Mouse (Mus musculus) cerebellum, adult 8-10 months (tissue): ENCODE data around the gene Setd2.

ENCODE experiments used
- DNase-seq: peaks from one replicate; pipeline ENCODE4 v3.0.0; 2022

The Setd2 gene

GRCm38 (mm10) chr9:110532538-110533291 lies at the start of gene Setd2:
TSS of gene Setd2 (plus strand) at chr9:110532597.
- DNase-seq, result peak; percentile 67

- DNase-seq, result no peak
Observed at GRCm38 (mm10) chr9:110488841-110489240, 43.6 kb upstream of the Setd2 start.

- DNase-seq, result no peak
Observed at GRCm38 (mm10) chr9:110490913-110491312, 41.5 kb upstream of the Setd2 start.

GRCm38 (mm10) chr9:110525737-110526136 lies 6.7 kb upstream of the Setd2 start:
- no peak for DNase-seq

GRCm38 (mm10) chr9:110529002-110529737 lies 3.2 kb upstream of the Setd2 start:
- DNase-seq, result no peak

- DNase-seq, result no peak
Observed at GRCm38 (mm10) chr9:110530650-110531049, 1.7 kb upstream of the Setd2 start.

DNA sequence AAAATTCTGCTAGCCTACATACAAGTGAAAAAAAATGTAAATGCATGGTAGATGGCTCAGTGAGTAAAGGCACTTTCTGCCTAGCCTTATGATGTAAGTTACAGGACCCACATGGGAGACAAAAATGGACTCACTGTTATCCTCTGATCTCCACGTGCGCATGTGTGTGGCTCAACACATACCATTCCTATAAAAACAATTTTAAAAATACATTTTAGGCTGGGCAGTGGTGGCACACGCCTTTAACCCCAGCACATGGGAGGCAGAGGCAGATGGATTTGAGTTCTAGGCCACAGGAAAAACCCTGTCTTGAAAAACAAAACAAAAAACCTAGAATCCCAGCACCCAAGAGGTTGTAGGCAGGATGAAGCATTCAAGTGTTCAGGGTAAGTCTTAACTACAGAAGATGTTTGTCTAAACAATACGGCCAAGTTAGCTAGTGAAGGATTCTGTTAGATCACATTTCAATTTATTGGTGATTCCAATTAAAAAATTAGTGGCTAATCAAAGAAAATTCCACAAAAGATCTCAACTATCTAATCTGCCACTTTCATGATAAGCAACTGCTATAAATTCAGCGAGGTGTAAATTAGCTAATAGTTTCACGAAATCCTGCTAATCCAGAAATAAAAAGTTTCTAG lies 1.1 kb upstream of the Setd2 start:
- DNase-seq, result no peak

GRCm38 (mm10) chr9:110531914-110532489 lies 395 bp upstream of the Setd2 start:
- DNase-seq, result peak; percentile 91

- DNase-seq, result no peak
Observed at GRCm38 (mm10) chr9:110533645-110534044, 1.2 kb downstream of the Setd2 start.

DNA sequence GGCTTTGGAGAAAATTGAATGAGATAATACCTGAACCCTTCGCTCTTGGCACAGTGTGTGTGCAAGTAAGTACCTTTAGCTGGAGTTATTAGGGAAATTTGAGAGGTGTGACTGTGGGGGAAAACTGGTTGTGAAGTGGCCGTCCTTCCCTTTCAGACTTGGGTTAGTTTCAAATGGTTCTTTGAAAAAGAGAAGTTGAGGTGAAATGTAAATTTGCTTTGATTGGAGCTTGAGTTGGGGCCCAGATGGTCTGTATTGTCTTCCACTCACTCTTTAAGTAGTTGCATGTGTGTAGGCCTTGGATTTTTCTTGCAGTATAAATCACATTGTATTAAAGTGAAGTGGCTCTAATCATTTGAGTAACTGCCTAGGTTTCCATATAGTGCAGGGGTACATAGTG lies 2.7 kb downstream of the Setd2 start:
- DNase-seq, result no peak

DNA sequence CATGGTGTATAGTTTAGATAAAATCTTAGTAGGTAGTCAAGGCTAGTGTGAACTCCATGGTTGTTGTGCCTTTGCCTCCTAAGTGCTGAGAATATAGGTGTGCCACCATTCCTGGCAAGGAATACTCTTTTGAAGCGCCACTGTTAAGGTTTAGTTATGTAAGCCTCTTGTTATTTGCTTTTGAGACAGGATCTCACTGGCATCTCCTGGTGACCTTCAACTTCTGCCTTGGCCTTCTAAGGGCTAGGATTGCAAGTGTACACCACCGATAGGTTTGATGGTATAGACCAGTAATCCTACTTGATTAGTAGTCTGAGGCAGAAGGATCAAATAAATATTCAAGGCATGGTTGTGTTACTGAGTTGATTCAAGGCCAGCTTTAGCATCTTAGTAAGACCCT lies 4.2 kb downstream of the Setd2 start:
- no peak for DNase-seq

DNA sequence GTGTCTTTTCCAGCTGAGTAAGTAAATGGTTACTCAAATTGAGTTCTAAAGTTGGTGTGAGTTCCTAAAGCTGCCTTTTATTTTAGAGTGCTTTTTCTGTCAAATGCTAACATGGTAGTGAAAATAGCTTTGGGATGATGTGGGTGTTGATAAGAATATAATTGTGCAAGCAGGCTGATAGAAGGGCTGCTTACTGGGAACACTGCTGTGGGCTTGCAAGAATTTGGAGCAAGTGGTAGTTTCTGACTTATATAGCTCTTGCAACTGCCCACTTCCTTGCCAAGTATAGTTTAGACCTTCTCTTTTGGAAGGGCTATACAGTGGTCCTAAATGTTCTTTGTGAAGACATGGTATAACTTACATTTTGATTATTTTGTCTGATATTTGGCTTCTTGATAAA lies 6.1 kb downstream of the Setd2 start:
- no peak for DNase-seq

GRCm38 (mm10) chr9:110541988-110542387 lies 9.6 kb downstream of the Setd2 start:
- DNase-seq, result no peak

DNA sequence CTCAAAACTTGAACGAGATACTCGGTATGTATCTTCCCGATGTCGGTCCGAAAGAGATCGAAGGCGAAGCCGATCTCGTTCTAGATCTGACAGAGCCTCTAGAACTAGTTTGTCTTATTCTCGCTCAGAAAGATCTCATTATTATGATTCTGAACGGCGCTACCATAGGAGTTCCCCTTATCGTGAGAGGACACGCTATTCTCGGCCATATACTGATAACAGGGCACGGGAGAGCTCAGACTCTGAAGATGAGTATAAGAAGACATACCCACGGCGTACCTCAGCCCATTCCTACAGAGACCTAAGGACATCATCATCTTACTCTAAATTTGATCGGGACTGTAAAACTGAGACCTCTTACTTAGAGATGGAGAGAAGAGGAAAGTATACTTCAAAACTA lies 15.9 kb downstream of the Setd2 start:
- DNase-seq, result no peak

DNA sequence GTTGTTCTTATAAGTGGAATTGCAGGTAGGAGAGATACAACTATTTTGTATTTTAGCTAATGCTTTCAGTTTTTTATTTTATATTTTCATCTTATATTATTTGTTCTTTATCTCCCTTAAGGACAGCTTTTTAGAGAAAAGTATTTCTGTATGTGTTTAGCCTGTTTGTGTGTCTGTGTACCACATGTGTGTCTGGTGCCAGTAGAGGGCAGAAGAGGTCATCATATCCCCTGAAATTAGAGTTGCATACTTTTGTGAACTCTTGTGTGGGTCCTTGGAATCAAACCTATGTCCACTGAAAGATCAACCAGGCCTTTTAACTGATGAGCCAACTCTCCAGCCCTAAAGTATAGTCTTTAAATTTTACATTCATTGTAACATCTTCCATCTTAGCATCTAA lies 35.9 kb downstream of the Setd2 start:
- DNase-seq, result no peak

DNA sequence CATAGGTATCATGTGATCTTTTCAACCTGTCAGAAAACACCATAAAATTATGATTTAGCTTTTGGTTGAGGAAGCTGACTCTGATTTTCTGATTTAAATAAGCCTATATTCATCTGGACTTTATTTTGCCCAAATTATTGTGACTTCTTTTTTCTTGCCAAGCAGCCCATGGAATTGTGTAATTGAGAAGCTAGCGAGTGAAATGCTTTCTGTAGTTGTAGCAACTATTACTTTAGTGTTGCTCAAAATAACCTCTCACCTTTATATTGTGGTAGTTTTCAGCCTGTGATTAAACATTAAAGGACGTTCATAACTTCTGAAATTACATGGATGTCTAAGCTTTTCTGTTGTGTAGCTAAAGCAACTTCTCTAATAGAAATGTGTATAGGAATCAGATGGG lies 49.8 kb downstream of the Setd2 start:
- DNase-seq, result no peak

DNA sequence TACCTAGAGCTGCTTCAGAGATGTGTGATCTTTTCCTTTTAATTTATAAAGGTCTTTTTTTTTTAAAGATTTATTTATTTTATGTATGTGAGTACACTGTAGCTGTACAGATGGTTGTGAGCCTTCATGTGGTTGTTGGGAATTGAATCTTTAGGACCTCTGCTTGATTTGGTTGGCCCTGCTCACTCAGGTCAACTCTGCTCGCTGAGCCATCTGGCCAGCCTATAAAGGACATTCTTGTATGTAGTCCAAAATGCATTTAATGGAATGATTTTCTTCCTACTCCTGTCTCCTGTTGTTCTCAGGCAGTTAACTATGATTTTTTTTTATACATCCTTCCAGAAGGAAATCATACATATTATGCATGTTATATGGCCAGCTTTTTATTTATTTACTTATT lies 51.1 kb downstream of the Setd2 start:
- peak; percentile 33 for DNase-seq

DNA sequence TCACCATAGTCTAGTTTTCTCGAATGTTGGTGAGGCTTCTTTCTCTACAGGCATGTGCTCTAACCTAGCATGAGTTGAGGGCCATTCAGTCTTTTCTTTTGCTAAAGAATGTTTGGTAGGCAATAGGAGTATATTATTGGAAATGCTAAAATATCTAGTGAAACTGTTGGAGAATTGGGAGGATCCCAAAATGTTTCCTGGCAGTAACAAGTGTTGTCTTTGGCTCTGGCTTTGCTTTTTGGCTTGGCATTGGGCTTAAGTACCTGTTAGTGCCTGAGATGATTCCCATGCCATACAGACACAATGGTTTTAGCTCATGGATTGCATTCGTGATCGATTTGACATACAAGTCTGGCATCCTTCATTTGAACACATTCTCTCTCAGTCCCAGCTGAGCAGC lies 79.1 kb downstream of the Setd2 start:
- DNase-seq, result no peak

DNA sequence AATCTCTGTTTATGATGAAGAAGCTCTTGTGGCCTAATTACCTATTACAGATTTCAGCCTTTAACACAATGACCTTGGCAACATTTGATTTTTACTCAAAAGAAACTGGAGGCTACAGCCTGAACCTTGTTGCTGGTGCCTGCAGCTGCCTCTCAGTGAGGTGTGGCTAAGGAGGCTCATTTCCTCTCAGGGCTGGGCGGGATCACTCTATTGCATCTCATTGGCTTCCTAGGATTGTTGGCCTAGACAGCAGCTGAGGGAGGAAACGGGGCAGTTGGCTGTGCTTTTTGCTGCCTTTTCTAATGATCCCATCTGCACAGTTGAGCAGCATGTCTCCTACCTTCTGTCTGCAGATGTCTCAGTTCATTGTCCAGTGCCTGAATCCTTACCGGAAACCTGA lies 84.7 kb downstream of the Setd2 start:
- no peak for DNase-seq

- no peak for DNase-seq
Observed at GRCm38 (mm10) chr9:110620180-110620579, 87.8 kb downstream of the Setd2 start.

- DNase-seq, result no peak
Observed at GRCm38 (mm10) chr9:110620685-110621084, 88.3 kb downstream of the Setd2 start.

DNA sequence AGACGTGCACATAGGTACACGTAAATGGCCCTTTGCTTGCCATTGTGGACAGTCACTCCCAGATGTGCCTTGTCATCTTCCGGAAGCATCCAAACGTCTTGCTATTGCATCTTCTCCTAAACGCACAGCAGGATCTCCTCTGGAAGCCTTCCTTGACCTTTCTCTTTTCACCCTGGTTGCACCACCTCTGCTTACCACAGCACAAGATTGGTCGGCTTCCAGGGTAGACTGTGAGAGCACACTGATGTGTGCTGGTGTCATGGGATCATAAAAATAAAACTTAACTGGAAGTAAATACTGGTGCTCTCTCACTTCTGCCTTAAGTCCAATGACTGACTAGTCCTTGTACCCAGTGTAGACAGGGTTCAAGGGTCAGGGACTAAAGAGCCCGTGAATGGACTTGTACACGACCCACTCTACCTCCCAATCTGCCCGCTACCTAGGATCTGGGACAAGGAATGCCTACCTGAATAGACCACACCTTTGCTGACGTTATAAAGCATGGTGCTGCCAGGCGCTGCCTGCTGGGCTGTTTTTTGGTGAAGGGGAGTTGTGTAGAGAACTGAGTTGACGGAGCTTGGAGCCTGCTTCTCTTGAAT lies 90.3 kb downstream of the Setd2 start:
- no peak for DNase-seq
